Mouse (Mus musculus): ENCODE data around the gene Defb26.

Defb26 gene

GRCm38 (mm10) chr2:152511592-152511991, at the start of gene Defb26:
Gene Defb26, minus strand, starts transcription at chr2:152511692.
- TF ChIP-seq GATA4 (IDR thresholded peaks at IDR 0.05; ENCODE audit: insufficient replicate concordance, low read length), result no peak

DNA sequence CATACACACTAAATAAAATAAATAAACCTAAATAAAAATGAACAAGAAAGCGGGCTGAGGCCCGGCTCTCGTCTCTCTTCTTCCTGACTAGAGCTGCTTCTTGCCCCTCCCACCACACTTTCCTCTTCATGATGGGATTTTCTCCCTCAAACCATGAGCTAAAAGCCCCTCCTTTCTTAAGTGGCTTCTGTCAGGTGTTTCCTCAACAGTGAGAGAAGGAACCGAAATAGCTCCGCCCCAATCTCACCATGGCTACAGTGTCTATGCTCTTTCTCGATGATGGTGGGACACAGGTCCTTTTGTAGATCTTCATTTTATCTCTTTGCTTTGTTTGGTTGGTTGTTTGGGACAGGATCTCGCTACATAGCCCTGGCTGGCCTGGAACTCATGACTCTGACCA, 45.2 kb upstream of the Defb26 start:
- no peak for TF ChIP-seq GATA4 (IDR thresholded peaks at IDR 0.05; ENCODE audit: insufficient replicate concordance, low read length)

DNA sequence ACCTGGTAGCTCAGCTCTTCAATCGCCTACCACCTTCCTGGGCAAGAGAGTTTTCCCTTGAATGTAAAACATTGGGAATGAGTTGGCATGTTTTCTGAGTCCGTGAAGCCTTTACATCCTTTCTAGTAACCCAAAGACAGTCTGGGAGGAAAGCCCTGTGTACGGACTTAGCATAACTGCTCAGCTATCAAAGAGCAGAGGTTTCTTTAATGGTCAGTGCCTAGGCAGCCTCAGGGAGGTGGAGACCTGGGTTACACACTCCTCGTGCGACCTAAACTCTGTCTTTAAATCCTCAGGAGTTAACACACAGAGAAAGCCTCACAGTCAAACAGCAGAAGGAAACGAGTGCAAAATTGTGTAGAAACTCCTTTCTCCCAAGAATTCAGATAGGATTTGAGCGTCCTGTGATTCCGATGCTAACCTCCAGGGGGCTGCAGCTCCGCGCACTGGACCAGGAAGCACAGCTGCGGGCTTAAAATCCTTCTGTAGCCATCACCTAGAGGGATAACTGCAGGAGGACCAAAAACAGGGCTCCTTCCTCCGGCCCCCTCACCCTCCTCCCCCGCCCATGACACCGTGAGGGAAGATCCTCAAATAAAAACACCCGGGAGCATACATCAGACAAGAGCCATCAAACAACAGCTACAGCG, 42.4 kb upstream of the Defb26 start:
- no peak for TF ChIP-seq GATA4 (IDR thresholded peaks at IDR 0.05; ENCODE audit: insufficient replicate concordance, low read length)

DNA sequence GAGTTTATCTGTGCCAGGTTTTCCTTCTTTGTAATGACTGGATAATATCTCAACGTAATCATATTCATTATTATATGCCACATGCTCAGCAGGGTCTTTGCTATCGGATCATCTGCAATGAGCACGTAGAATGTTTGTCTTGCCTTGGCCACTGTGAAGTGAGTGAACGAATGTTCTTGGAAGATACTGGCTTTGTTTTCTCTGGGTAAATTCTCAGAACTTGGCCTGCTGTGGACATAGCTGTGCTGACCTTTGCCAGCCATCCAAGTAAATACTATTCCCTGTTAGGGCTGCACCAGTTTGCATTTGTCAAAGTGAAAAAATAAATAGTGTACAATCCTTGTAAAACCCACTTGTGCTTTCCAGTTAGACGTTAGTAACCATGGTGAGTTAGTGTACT, 36.6 kb upstream of the Defb26 start:
- TF ChIP-seq GATA4 (IDR thresholded peaks at IDR 0.05; ENCODE audit: insufficient replicate concordance, low read length), result no peak

GRCm38 (mm10) chr2:152544691-152545090, 33.2 kb upstream of the Defb26 start:
- no peak for TF ChIP-seq GATA4 (IDR thresholded peaks at IDR 0.05; ENCODE audit: insufficient replicate concordance, low read length)

GRCm38 (mm10) chr2:152543478-152543877, 32.0 kb upstream of the Defb26 start:
- TF ChIP-seq GATA4 (IDR thresholded peaks at IDR 0.05; ENCODE audit: insufficient replicate concordance, low read length), result no peak

DNA sequence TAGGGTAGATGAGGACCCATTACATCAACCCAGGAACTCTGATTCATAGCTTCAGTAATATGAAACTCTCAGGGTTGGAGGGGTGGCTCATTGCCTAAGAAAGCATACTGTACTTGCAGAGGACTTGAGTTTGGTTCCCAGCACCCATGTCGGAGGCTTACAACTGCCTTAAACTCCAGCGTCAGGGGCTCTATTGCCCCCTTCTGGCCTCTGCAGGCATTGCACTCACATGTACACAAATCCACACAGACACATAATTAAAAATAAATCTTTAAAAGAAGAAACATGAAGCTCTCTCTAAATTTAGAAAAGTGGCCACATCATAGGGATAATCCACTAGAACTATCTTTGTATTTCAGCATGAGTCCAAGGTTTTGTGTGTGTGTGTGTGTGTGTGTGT, 31.4 kb upstream of the Defb26 start:
- TF ChIP-seq GATA4 (IDR thresholded peaks at IDR 0.05; ENCODE audit: insufficient replicate concordance, low read length), result no peak

DNA sequence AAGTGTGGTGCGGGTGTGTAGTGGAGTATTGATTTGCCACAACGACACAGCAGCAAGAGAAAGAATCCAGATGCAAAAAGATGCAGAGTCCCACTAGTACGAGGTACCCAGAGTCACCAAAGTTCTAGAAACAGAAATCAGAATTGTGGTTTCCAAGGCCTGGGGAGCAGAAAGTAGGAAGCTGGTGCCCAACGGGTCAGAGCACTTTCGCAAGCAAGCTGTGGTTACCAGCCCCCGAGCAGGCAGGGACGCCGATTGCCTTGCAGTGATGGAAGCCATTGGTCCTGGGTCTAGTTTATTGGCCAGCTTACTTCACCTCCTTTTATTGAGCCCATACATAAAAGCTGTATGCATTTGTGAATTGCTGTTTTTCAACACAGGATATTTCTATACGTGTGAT, 30.5 kb upstream of the Defb26 start:
- no peak for TF ChIP-seq GATA4 (IDR thresholded peaks at IDR 0.05; ENCODE audit: insufficient replicate concordance, low read length)

- TF ChIP-seq GATA4 (IDR thresholded peaks at IDR 0.05; ENCODE audit: insufficient replicate concordance, low read length), result no peak
Observed at GRCm38 (mm10) chr2:152539944-152540710, 28.6 kb upstream of the Defb26 start, which contains the start of gene Defb29. Gene Defb29, minus strand, starts transcription at chr2:152540098.

DNA sequence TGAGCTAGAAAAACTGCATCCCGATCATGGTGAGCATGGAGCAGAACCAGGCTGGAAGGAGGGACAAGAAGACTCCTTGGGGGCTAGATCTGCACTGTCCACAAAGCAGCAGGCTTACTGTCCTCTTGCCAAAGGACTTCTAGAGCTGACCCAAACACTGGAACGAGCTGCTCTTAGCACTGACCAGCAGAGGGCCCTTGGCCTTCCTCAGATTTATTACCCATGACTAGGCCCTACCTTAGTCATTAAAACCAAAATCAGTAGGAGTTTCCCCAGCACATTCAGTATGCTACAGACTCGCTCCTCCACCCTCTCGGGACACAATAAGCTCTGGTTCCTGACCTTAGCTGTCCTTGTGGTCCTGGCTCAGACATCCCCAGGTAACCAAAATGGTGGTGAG, 6.5 kb upstream of the Defb26 start, which contains the start of gene Defb28:
Gene Defb28, plus strand, starts transcription at position 275 of the 400 bp plus-strand sequence.
- TF ChIP-seq GATA4 (IDR thresholded peaks at IDR 0.05; ENCODE audit: insufficient replicate concordance, low read length), result no peak

GRCm38 (mm10) chr2:152516084-152516483, 4.6 kb upstream of the Defb26 start:
- no peak for TF ChIP-seq GATA4 (IDR thresholded peaks at IDR 0.05; ENCODE audit: insufficient replicate concordance, low read length)

GRCm38 (mm10) chr2:152503950-152504349, 7.5 kb downstream of the Defb26 start:
- TF ChIP-seq GATA4 (IDR thresholded peaks at IDR 0.05; ENCODE audit: insufficient replicate concordance, low read length), result no peak

DNA sequence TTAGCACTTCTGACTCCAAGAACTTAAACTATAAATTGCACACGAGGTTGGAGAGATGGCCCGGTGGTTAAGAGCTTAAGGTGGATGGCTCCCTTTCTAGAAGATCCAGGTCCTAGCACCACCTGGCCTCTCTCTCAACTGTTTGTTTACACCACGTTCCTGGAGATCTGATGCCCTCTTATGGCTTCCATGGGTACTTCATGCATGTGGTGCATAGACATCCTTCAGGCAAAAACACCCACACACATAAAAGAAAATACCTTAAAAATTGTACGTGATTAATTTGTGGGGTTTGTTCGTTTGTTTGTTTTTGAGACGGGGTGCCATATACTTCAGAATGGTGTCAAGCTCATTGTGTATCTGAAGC, 10.6 kb downstream of the Defb26 start:
- TF ChIP-seq GATA4 (IDR thresholded peaks at IDR 0.05; ENCODE audit: insufficient replicate concordance, low read length), result no peak

DNA sequence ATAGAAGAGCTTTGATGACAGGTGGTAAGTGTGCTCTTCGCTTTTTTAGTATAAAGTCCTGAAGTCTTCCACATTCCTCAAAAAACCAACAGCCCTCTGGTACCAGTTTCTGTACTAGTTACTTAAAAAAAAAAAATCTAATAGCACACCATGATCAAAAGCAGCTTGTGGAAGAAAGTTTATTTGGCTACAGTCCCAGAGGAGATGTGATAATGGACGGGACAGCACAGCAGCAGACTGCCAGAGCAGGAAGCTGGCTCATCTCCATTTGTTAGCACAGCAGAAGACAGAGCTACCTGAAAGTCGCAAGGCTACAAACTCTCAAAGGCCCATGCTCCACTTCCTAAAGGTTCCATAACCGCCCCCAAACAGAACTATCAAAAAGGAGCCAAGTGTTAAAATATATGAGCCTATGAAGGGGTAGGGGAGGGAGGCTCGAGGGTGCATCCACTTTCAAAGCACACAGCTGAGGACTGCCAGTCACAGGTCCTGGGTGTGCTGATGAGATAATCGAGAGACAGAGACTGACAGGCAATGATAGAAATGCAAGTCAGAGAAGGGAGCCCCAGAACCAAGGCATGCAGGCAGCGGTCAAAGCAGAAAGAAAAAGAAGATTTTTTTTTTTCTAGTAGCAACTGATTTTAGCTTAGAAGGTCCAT, 11.2 kb downstream of the Defb26 start:
- no peak for TF ChIP-seq GATA4 (IDR thresholded peaks at IDR 0.05; ENCODE audit: insufficient replicate concordance, low read length)

DNA sequence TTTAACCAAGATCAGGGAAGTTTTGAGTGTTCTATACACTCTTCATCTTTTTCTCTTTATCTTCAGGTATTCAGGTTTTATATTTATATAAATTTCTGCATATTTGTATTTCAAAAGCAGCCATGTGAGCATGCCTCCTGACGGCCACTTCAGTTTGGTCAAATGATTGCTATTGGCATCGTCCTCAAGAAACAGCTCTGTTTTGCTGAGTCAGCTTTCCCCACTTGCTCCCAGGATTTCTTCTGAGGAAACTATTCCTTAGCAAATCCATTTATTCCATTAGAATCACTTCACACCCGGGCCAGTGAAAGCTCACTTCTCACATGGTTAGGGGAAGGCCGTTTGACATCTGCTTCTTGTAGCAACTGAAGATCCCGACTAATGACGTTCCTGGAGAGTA, 13.5 kb downstream of the Defb26 start:
- TF ChIP-seq GATA4 (IDR thresholded peaks at IDR 0.05; ENCODE audit: insufficient replicate concordance, low read length), result no peak

GRCm38 (mm10) chr2:152493151-152493550, 18.3 kb downstream of the Defb26 start:
- TF ChIP-seq GATA4 (IDR thresholded peaks at IDR 0.05; ENCODE audit: insufficient replicate concordance, low read length), result no peak
